Mouse (Mus musculus): Measurements from ENCODE around the gene Zfp511. TPM values are rescaled to one million over a fixed set of nuclear protein-coding genes. Genes with fewer than 3 reads are reported as not detected.

Zfp511 gene
- total RNA-seq (2021) = 10 to 100 TPM; 23.7 to 30.7 TPM

DNA sequence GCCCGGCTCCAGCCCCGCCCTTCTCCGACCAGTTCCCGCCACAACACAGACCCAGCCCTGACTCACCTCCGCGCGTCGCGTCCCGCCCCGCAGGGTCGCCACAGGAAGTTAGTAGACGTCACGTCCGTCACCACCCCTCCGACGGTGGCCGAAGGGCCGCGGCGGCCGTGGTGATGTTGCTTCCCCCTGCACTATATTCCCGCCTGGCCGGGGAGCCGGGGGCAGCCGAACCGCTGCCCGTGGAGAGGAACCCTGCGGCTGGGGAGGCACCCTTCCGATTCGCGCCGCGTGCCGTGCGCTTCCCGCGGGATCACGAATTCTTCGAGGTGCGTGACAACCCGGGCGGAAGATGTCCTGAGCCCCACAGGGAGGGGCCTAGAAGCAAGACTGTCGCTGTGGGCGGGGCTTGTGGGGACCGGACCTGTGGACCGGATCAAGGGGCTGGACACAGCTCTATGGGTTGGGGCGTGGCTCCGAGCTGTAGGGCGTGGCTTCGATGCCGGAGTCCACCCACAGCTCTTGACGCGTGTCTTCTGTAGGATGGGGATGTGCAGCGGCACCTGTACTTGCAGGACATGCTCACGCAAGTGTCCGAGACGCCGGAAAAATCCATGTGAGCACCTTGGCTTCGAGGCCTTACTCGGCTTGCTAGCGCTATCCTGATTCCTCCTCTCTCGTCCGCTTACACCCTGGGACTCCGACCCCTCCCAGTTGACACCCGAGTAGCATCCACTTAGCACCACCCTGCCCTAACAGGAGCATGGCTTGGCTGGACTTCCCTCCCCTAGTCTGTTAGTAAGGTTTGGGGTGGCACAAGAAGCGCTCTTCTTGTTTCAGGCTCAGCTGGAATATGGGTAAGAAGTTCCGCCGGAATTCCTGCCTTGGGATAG lies at the start of gene Zfp511, which contains the start of gene Tubgcp2:
Zfp511 (plus strand) TSS at position 111 of the 890 bp plus-strand sequence.
Tubgcp2 (minus strand) TSS at position 389 of the 890 bp plus-strand sequence.
- DNase-seq = peak; percentile 89 to 93

GRCm38 (mm10) chr7:139988272-139988671 lies 47.9 kb upstream of the Zfp511 start:
- DNase-seq = no peak

DNA sequence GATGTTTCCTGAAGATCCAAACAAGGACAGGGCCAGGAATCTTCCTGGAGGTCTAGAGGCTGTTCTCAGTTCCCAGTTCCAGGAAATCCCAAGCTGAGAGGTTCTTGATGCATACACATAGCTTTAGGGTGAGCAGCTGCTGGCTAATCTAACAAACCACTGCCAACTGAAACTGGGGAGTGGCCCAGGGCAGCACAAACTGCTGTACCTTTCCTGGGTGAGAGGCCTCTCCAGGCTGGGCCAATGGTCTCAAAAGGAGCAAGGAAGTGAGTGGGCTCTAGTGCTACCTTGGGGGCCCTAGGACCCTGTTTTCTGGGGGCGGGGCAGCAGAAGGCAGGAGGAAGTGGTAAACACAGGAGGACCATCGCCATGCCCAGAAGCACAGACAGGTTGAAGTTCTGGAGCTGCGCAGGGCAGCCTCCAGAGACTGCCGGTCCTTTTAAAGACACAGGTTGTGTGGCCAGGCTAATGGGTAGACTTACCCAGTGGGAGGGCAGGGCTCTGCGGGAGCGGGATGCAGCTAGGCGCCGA lies 45.3 kb upstream of the Zfp511 start:
- DNase-seq = no peak

DNA sequence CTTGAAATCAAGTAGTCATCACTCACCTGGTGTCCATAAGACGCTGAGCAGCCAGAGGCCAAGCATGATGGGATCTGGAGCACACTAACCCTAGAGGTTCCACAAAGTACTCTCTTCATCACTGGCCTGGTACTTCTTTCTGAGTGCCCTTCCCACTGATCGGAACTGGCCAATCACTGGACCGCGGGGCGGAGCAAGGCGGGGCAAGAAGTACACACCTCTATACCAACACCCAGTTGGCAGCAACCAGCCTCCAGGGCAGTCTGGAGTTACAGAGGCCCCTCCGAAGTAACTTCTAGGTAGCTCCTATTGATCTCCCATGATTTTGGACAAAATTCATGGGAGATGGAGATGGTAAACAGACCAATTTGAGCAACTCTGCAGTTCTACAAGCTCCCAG lies 43.8 kb upstream of the Zfp511 start, which contains the start of gene Adam8:
Adam8 (minus strand) TSS at position 157 of the 400 bp plus-strand sequence.
- DNase-seq = no peak

GRCm38 (mm10) chr7:139993532-139993931 lies 42.7 kb upstream of the Zfp511 start:
- DNase-seq = no peak

GRCm38 (mm10) chr7:139994202-139994601 lies 42.0 kb upstream of the Zfp511 start:
- DNase-seq = no peak

DNA sequence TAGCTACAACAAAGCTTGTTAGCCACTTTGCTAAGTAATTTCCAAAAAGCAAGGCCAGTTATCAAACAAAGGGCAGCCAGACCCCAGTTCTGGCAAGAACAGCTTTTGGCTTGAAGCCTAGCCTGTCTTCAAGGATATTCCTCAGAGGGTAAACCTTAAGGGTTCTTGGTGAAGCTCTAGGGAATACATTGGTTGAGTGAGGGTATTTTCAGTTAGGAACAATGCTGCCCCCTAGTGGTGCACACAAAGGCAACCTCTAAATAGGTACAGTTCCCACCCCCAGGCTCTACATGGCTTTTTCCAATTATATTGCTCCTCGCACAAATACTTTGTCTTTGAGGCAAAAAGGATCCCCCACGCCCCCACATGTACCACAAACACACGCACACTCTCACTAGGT lies 41.5 kb upstream of the Zfp511 start:
- peak; percentile 46 to 55 for DNase-seq

DNA sequence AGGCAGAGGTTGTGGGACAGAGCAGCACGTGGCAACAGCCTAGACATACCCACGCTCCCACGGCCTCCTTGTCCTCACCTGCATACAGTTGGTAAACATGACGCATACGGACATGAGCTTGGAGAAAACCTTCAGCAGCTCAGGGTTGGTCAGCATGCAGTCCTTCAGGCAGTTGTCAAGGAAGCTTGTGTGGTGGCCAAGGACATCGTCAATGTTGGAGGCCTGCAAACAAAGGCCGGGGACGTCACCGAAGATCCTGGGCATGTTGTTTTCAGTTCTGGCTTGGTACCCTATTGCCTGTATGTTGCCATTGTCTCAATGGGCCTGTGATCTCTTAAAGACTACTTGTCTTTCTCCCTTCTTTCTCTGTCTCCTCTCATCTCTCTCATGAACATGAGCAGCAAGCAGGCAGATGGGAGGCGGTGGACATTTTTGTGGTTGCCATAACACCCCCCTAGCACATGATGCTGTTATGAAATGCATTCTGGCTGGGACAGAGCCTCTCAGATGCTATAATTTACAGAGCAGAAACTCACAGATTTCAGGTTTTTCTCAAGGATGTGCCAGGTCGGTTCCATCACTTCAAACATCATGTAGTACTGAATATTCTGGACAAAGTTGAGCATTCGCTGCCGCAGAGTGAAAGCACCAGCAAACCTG lies 37.4 kb upstream of the Zfp511 start:
- DNase-seq = no peak

DNA sequence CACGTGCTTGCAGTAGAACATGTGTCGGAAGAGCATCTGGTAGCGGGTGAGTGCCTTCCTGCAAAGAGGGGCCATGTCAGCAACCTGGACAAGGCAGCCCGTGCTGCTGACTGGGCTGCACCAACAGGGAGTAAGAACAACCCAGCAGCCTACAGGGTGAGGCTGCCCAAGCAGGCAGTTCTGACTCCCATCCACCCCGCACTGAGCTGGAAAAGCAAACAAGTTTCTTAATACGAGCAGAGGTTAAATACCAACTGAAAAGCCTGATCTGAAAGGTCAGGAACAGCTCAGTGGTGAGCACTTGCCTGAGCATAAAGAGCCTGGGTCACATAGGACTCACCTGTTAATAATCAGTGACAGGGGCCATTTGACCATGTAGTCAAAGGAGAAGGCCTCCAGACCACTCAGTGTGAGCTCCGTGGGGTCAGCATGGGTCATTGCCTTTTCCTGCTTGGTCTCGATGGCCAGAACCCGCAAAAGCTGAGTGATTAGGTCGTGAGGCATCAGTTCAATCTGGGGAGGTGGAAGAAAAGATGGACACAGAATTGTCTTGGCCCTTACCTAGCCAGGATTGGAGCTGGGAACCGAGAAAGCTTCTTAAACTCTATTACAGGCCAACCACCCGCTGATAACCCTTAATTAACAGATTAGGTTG lies 35.0 kb upstream of the Zfp511 start:
- DNase-seq = no peak

GRCm38 (mm10) chr7:140004666-140005065 lies 31.5 kb upstream of the Zfp511 start:
- DNase-seq = no peak

GRCm38 (mm10) chr7:140006861-140007611 lies 29.2 kb upstream of the Zfp511 start:
- DNase-seq = no peak

- DNase-seq = no peak
These were observed 28.4 kb upstream of the Zfp511 start for GRCm38 (mm10) chr7:140007781-140008180.

DNA sequence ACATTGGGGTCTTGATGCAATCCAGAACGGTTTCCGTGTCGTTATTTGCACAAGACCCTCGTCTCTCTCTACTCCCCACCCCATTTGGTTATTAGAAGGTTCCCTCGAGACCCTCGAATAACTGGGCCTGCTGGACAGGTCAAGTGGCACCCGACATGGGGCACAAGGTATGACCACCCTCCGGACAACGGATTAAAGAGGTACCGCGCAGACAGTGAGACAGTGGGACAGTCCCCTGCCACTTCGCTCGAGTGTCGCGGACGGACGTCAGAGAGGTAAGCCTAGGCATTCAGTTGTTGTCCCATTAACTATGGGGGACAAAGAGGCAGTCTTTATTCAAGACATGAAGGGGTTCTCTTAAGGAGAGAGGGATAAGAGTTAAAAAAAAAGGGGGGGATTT lies 24.9 kb upstream of the Zfp511 start:
- DNase-seq = no peak

DNA sequence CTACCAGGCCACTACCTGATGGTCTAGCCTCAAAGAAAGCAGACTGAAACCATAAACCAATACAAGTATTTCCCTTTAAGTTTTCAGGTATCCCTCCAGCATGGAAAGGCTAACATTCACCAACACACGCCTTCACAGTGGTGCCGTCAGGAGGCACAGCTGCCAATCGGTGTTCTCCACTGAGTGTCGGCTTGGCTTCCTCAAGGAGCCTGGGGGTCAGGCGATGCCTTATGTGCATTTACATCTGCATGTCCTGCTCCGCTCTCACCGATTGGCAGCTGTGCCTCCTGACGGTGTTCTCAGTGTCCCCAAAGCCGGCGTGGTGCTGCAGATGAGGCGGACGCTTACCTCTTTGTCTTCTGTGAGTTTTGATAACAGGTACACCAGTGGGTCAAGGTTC lies 4.4 kb upstream of the Zfp511 start:
- no peak for DNase-seq

GRCm38 (mm10) chr7:140032366-140032765 lies 3.8 kb upstream of the Zfp511 start:
- no peak for DNase-seq

DNA sequence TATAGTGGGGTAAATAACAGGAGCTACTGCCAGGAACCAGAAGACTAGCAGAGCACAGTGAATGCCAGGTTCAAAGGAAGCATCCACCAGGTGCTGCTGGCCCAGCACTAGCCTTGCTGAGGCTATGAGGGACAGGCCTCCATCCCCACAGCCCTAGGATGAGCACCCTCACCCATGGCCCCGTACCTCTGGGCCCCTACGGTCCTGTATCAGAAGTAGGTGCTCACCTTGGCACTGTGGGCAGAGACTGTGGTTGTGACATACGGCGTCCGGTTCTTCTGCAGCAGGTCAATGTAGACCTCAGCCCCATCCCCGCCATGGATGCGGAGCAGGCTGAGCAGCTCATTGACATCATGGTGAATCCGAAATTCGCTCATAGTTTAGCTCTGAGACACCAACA lies 2.8 kb upstream of the Zfp511 start:
- DNase-seq = no peak

GRCm38 (mm10) chr7:140035456-140035855 lies 735 bp upstream of the Zfp511 start:
- DNase-seq = no peak

GRCm38 (mm10) chr7:140037171-140037555 lies 972 bp downstream of the Zfp511 start:
- no peak for DNase-seq

DNA sequence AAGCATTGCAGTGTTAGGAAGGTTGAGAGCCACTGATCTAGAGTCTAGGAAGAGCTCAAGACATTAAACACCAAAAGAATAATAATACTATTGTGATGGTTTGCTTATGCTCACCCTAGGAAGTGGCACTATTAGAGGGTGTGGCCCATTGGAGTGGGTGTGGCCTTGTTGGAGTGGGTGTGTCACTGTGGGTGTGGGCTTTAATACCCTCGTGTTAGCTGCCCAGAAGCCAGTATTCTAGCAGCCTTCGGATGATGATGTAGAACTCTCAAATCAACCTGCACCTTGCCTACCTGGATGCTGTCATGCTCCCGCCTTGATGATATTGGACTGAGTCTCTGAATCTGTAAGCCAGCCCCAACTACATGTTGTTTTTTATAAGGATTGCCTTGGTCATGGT lies 6.5 kb downstream of the Zfp511 start:
- DNase-seq = no peak

- DNase-seq = no peak
These were observed 9.4 kb downstream of the Zfp511 start for GRCm38 (mm10) chr7:140045546-140045945.

DNA sequence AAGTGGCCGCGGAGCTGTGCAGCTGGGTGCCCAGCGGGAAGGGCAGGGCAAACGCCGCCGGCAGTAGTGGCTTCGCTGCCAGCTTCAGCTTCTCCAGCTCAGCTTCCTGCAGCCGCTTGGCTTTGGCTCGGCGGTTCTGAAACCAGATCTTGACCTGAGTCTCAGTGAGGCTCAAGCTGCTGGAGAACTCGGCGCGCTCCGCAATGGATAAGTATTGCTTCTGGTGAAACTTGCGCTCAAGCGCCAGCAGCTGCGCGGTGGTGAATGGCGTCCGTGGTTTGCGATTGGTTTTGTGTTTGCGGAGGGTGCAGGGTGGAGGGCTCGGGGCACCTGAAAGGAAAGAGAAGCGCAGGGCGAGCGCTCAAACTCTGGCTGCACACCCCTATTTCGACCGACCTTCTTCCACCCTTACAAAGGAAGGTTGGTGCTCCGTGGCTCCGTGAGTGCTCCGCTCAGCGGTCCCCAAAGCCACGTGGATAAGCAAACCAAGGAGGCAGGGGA lies 11.7 kb downstream of the Zfp511 start:
- no peak for DNase-seq

Measured in layer of hippocampus, postnatal 36 days (tissue).